Mouse (Mus musculus) gastrocnemius, postnatal 36 days (tissue): ENCODE data around the gene Ndufb10. TPM values are rescaled to one million over a fixed set of nuclear protein-coding genes. Genes with fewer than 3 reads are reported as not detected.

Experiments used
- DNase-seq, 2 experiments: peaks; one replicate each; pipeline ENCODE4 v3.0.0; 2022
- intact Hi-C: fragments of 180-260 bp; cut with DNase I; formaldehyde crosslinking; loops from one replicate; pipeline ENCODE4 v1.15.1; 2025
- total RNA-seq, 2 experiments: library from RNA; stranded (reverse); gene quantifications; 2 replicates each; pipeline ENCODE4 v1.2.3; 2021

The Ndufb10 gene
- total RNA-seq, 2 experiments from 2014 or later = 420 to 464 TPM

- intact Hi-C loops = no loop called here
- no peak for DNase-seq
Measured at GRCm38 (mm10) chr17:24716166-24716682, 8.1 kb downstream of the Ndufb10 start.

- intact Hi-C loops = no loop called here
Measured at GRCm38 (mm10) chr17:24715556-24715955, 8.7 kb downstream of the Ndufb10 start.

GRCm38 (mm10) chr17:24708646-24709045, 15.6 kb downstream of the Ndufb10 start:
- intact Hi-C loops = no loop called here
- no peak for DNase-seq

More at GRCm38 (mm10) chr17:24715556-24715955, 8.7 kb downstream of the Ndufb10 start:
- DNase-seq = no peak

- intact Hi-C loops = no loop called here
- DNase-seq = no peak
Measured at GRCm38 (mm10) chr17:24707801-24708425, 16.4 kb downstream of the Ndufb10 start.

GRCm38 (mm10) chr17:24706982-24707800, 17.1 kb downstream of the Ndufb10 start, which contains the start of gene Tbl3:
Gene Tbl3, minus strand, starts transcription at chr17:24707660.
- intact Hi-C loops = no loop called here
- peak; percentile 85 to 90 for DNase-seq

GRCm38 (mm10) chr17:24705821-24706220, 18.5 kb downstream of the Ndufb10 start:
- intact Hi-C loops = no loop called here
- DNase-seq = no peak

- intact Hi-C loops = no loop called here
- no peak for DNase-seq
Measured at GRCm38 (mm10) chr17:24701251-24701650, 23.0 kb downstream of the Ndufb10 start.

- intact Hi-C loops = no loop called here
Measured at GRCm38 (mm10) chr17:24699473-24699872, 24.8 kb downstream of the Ndufb10 start.

GRCm38 (mm10) chr17:24698715-24699114, 25.6 kb downstream of the Ndufb10 start:
- DNase-seq = no peak
- intact Hi-C loops = no loop called here

More at GRCm38 (mm10) chr17:24699473-24699872, 24.8 kb downstream of the Ndufb10 start:
- DNase-seq = no peak

- no peak for DNase-seq
- intact Hi-C loops = no loop called here
Measured at GRCm38 (mm10) chr17:24697985-24698384, 26.3 kb downstream of the Ndufb10 start.

- DNase-seq = peak; percentile 75 to 86
- intact Hi-C loops = no loop called here
Measured at GRCm38 (mm10) chr17:24696011-24696697, 28.1 kb downstream of the Ndufb10 start, which contains the start of the genes Gfer and Noxo1. Gene Gfer, minus strand, starts transcription at chr17:24696156. Gene Noxo1, plus strand, starts transcription at chr17:24696234.

GRCm38 (mm10) chr17:24695326-24696010, 28.8 kb downstream of the Ndufb10 start:
- intact Hi-C loops = no loop called here
- DNase-seq = no peak

GRCm38 (mm10) chr17:24692385-24692784, 31.9 kb downstream of the Ndufb10 start:
- no peak for DNase-seq
- intact Hi-C loops = no loop called here

GRCm38 (mm10) chr17:24689251-24690081, 34.8 kb downstream of the Ndufb10 start, which contains the start of gene Syngr3:
Gene Syngr3, minus strand, starts transcription at chr17:24689955.
- intact Hi-C loops = no loop called here

GRCm38 (mm10) chr17:24687599-24687998, 36.7 kb downstream of the Ndufb10 start:
- intact Hi-C loops = no loop called here
- DNase-seq = no peak

More at GRCm38 (mm10) chr17:24689251-24690081, 34.8 kb downstream of the Ndufb10 start, which contains the start of gene Syngr3:
- no peak for DNase-seq

GRCm38 (mm10) chr17:24687146-24687595, 37.1 kb downstream of the Ndufb10 start:
- DNase-seq = peak in 1 of 2 experiments; percentile 39
- intact Hi-C loops = no loop called here

GRCm38 (mm10) chr17:24686514-24686913, 37.8 kb downstream of the Ndufb10 start:
- intact Hi-C loops = no loop called here

GRCm38 (mm10) chr17:24677500-24678080, 46.7 kb downstream of the Ndufb10 start:
- intact Hi-C loops = no loop called here
- no peak for DNase-seq

More at GRCm38 (mm10) chr17:24686514-24686913, 37.8 kb downstream of the Ndufb10 start:
- DNase-seq = no peak
